Mouse (Mus musculus) adrenal gland, adult 18-20 months (tissue): ENCODE measurements around the gene Kif1c. TPM values are rescaled to one million over a fixed set of nuclear protein-coding genes. Genes with fewer than 3 reads are reported as not detected.
A peak's percentile ranks its signal among the peaks of the same experiment; 100 is the strongest.

ENCODE experiments used
- DNase-seq, 2 experiments: peaks; one replicate each; pipeline ENCODE4 v3.0.0; 2021 to 2022; ENCODE audit warnings: low spot score in 2 of 2
- long read RNA-seq, 2 experiments: library from polyadenylated mRNA; stranded (forward); transcript quantifications; one replicate each; pipeline ENCODE4 v2.0.0; 2021
- total RNA-seq, 2 experiments: library from RNA; stranded (reverse); gene quantifications; 1 replicate in 1 of 2; 2 replicates in 1 of 2; pipeline ENCODE4 v1.2.3; 2021

Kif1c gene
- total RNA-seq: 100 to 1,000 TPM; 153 to 212 TPM
- long read RNA-seq, experiment 1, full-length matches to known transcripts: 1 of 5 reads
- long read RNA-seq, experiment 1, partial matches to known transcripts: 2 of 5 reads
- long read RNA-seq, experiment 1, other reads (novel, unspliced or antisense): 2 of 5 reads
- long read RNA-seq, experiment 2, partial matches to known transcripts: 3 of 13 reads
- long read RNA-seq, experiment 2, other reads (novel, unspliced or antisense): 10 of 13 reads

DNA sequence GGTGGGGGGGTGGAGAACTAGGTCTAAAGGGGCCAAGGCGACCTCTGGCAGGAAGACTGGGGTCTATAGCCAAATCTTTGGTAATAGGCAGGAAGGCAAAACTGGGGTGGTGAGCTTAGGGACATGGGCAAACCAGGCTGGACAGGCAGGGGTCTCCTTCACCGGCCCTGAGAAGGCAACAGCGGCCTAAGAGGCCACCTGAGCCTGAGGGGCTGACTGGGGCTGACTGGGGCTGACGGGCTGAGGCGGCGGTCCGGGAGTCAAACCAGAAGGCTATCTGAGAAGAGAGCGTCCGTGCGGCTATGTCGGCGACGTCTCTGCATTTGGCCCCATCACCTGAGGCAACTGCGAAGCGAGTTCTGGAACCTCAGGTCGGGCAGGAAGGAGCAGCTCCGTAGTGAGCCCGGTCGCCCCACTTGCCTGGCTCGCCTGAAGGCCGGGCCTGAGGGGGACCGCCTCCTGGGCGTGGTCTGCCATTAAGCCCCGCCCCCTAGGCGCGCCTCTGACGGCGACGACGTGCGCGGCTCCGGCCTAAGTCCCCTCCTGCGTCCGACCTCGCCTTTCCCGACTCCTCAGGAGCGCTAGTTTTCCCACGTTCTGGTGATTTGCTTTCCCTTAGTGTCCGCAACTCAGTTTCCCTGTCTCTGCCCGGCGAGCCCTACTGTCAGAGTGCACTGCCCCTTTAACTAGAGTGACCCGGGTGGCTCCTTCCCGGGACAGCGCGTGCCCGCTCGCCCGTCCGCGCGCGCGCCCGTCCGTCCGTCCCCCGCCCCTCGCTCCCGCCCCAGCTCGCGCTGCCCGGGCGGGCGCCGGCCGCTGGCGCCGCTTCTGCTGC lies at the start of gene Kif1c, which contains the start of gene Inca1:
TSS of gene Kif1c (plus strand) at position 827 of the 835 bp plus-strand sequence.
TSS of gene Inca1 (minus strand) at position 434 of the 835 bp plus-strand sequence.
- DNase-seq: peak; percentile 97 to 98

DNA sequence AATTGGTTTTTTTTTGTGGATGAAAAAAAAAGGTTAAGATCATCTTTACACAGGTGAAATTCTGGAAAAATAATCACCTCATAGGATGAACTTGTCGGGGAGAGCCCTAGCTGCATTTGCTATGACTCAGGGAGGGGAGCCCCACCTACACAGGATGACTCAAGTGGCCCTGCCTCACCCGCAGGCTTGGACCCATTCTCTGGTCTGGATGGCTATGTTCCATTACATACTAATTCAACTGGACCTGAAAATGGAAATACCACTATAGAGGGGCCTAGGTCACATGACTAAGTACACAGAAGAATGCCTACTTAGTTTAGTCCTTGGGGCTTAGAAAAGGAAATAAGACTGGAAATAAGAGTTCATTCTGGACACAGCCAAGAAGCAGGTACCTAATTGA lies 49.0 kb upstream of the Kif1c start:
- DNase-seq: no peak

DNA sequence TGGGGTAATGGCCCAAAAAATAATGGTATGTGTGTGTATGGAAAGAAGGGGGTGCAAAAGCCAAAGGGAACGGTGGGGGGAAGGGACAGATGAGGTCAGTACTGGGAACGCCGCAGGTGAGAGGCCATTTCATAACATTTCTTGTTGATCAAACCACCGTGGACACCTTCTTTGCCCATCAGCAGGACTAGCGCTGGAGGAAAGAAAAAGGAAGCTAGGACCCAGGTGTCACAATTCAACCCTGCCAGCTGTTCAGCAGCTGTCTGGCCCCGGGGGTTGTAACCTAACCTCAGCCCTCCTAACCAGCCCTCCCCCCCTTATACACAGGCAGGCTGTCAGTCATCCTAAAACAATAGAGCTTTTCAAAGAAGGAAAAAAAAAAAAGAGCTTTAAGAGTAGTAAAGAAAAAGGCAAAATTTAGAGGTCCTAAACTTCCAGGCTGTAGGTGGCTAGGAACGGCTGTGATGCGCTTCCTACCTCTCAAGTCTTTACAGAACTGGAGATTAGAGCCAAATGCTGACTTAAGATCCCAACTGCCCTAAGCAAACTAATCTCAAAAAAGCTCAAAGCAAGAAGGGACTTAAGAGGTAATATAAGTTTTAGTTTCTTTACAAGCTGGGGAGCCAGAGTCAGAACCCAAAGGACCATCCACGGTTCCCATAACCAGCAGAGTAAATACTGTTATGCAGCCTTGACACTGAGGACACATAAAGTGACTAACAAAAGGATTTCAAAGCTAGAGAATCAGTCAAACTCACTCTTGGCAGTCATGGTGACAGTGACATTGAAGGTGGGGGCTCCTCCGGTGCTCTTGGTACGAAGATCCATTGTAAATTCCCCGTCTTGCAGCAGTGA lies 48.1 kb upstream of the Kif1c start:
- no peak for DNase-seq

DNA sequence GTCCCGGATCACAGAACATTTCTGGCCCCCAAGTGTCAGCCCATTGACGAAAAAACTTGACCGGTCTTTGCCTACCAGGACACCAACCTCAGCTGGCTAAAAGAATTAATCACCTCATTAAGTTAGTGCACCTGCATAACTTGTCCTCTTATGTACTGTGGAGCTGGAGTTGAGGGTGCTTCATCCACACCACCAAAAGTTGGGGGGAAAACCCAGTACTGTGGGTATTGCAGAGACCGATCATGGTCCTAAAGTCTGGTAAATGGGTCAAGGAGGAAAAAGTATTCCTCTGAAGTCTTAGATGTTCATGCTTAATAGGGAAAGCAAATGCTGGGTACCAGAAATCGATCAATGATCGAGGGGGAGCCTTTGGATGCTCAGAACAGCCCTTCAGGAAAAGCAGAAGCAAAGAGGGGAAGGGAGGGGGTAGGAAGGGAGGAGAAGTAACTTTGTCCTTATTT lies 47.4 kb upstream of the Kif1c start:
- no peak for DNase-seq

DNA sequence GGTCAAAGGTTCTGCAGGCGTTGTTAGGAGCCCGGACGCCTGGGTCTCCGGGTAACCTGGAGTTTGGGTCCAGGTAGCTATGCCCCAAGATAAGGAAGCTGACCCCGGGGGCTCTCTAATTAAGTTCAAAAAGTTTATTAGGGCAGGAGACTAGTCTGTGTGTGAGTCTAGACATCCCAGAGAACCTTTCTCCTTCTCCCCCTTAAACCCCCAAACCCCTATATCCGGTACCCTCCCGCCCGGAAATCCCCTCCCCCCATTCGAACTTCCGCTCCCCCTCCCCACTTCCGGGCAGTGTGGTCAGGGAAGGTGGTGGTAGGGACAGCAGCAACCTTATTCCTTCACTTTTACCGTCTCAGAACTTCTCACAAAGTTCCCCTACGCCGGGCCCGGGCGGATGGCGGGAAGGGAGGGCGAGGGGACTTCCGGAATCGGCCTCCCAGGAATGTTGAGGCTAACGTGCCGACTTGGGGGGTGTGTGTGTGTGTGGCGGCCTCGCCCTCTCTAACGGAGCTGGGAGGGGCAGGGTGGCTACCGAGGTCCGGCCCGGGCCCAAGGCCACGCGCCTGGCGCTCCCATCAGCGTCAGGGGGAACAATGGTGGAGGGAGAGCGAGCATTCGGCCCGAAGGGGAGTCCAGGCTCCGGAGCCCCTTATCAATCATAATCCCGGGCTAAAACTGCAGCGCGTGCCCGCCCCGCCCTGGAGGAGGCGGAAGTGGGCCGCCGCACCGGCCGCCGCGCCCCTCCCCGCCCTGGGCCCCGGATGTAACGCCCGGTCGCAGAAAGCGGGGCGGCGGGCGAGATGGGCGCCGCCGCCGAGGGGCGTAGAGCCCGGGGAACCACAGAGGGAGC lies 46.8 kb upstream of the Kif1c start:
- DNase-seq: peak; percentile 67 to 75

DNA sequence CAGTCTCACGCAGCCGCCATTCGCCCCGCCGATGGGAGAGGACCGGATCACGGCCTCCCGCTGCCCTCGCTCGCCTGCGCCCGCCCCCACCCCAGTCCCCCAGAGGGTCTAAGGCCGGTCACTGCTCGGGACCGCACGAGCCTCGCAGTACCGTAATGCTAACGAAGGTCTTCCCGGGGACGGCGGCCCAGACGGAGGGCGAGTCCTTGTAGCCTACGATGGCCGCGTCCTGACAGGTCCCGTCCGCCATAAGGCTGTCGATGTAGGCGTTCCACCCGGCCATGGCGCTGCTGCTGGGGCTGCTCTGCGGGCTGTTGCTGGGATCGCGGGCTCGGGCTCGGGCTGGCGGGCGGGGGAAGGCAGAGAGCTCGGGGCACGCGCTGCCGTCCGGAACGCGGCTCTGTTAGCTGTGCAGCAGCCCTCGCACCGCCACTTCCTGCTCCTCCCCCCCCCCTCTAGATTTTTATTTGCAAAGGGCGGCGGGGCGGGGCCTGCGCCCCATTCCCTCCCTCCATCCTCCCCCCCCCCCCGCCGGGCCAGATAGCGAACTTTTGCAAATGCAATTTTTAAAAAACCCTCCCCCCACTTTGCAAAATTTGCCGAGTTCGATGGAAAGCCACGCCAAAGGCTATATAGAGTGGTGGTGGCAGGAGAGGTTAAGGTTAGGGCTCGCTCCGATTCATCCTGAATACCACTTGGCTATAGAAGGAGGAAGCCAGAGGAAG lies 46.0 kb upstream of the Kif1c start, which contains the start of gene Pfn1:
TSS of gene Pfn1 (minus strand) at position 447 of the 725 bp plus-strand sequence.
- peak; percentile 74 to 77 for DNase-seq

DNA sequence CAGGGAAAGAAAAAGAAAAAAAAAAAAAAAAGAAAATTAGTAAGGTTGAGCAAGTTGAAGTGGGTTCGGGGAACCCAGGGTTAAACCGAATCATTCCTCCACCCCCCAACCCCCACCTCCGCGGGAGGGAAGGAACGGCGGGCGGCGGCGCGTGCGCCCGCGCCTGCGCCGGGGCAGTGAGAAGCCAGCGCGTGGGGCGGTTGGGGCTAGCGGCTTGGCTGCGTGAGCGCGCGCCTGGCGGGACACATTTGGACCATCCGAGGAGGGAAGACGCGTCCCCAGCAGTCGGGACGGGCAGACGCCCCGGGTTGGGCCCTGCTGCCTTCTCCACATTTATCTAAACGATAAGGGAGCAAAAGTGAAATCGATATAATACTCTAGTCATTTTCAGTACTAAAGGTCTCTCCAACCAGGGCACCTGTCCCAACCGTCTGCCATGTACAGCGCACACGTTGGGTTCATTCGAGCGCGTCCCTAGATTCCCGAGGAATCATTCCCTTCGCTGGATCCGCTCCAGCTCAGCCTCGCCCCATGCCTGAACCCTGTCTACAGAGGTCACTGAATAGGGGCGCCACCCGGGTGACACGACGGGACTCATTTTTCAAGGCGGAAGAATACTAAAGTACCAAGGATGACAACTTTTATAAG lies 45.3 kb upstream of the Kif1c start:
- peak; percentile 80 to 85 for DNase-seq

DNA sequence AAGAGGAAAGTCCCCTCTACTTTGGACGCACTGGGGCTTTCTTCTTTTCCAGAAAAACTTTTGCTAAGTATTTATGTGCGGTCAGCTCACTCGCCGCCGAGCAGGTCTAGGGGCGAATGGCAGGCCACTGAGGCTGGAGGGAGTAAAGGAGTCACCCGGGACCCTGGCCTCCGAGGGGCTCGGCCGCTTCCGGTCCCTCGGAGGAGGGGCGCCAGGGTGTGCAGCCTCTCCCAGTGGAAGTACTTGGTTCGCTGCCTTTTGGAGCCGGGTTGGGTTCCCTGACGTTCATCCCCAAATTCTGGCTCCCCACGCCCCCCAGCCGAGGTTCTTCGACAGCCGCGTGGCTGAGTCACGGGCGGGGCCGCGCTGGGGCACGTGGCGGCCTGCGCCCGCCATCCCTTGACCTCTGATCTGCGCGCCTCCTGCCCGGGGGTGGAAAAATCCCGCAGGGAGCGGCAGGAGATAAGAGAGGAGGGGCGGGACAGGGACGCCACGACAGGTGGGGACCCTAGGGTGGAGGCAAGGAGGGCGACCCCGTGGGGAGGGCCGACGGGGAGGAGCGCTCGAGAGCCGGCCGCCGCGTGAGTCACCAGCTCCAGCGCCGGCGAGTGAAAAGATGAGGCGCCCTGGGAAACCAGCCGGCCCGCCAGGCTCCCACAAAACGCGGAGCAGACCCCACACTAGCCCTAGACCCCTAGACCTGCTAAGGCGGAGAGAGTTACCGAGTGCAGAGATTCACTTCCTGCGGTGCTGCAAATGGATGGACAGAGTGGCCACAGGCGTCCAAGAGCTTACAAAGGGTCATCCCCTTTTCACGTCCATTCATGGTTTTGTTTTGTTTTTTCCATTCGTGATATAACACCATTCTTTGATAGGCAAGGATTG lies 44.5 kb upstream of the Kif1c start:
- peak; percentile 72 to 77 for DNase-seq

DNA sequence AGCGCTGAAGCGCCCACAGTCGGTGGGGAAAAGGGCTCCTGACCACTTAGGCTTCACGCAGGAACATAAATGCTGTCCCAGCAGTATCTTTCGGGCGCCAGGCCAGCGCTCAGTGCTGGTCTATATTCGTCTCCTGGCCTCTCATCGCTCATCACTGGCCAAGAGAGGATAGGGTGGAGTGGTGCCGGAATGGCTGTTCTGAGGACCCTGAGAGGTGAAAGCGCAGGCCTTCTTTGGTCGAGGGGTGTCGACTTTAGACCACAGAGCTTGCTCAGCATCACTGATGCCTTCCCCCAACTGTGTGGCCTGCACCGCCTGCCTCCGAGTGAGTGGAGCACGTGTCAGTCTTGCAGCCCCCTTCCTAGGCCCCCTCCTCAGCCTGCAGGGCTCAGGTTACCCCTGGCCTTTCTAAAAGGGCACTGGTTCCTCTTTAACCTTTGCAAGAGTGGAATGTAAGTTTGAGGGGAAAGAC lies 43.9 kb upstream of the Kif1c start:
- DNase-seq: no peak

DNA sequence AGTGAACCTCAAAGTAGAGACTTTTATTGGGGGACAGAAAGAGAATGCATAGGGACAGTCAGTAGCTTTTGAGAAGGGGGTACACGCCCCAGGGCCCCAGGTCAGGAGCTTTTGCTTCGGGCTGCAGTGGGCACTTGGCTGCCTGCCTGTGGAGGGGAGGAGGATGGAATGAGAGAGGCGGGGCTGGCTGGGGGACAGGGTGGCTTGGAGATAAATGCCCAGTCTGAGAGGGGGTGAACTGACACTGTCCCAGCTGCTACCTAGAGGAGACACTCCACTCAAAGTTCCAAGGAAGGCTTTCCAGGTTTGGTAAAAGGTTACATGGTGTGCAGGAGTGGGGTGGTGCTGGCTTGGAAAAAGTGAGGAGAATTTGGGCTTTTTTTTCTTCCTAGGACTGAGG lies 43.4 kb upstream of the Kif1c start, which contains the start of gene Eno3:
TSS of gene Eno3 (plus strand) at position 239 of the 400 bp plus-strand sequence.
- no peak for DNase-seq

DNA sequence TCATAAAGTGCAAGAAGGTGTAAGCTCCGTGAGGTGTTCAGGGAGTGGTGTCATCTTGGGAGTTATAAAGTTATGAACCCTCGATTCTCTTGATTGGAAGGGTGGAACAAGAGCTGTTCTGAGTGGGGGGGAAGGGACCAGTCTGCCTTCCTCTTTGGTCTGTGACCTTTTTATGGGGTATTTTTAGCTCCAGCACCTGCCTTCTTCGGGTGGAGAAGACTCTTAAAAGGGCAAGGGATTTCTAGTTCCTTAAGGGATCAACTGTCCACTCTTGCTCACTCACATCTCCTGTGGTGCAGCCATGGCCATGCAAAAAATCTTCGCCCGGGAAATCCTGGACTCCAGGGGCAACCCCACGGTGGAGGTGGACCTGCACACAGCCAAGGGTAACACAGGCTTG lies 42.8 kb upstream of the Kif1c start:
- no peak for DNase-seq

DNA sequence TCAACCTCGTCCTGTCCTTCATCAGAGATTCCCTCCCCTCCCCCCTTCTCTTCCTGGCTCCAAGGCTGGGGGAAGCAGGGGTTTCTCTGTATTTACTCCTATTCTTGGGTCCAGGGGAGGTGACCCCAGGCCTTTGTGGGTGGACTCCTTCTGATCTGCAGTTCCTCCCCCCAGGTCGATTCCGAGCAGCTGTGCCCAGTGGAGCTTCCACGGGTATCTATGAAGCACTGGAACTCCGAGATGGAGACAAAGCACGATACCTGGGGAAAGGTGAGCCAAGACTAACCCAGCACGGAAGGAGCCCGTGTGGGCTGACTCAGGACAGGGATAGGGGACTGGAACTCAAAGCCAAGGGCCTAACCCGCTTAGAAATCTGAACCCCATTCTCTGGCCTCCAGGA lies 42.4 kb upstream of the Kif1c start:
- no peak for DNase-seq

DNA sequence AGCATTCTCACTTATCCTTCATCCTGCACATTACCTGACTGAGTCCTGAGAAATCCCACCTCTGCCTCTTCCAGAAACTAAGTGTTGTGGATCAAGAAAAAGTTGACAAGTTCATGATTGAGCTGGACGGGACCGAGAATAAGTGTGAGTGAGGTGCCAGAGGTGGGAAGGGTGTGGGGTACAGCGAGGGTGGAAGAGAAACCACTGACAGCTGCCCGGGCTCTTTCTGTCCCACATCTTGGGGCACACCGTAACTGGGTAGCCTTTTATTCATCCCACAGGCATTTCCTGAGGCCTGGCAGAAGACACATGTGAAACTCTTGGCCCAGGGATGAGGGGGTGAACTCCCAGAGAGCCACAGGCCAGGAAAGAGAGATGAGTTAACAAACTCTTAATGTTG lies 41.8 kb upstream of the Kif1c start:
- no peak for DNase-seq

DNA sequence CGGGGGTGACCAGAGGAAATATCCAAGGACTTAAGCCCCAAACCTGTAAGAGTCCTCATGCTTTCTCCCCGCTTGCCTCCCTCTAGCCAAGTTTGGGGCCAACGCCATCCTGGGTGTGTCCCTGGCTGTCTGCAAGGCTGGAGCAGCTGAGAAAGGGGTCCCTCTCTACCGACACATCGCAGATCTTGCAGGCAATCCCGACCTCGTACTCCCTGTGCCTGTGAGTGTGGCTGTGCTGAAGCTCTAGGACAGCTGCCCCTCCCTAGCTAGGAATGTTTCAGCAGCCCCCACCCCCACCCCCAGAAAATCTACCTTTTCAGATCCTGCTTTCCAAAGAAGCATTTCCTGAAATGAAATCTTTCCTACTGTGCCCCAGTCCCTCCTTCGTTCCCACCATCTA lies 41.4 kb upstream of the Kif1c start:
- DNase-seq: no peak

DNA sequence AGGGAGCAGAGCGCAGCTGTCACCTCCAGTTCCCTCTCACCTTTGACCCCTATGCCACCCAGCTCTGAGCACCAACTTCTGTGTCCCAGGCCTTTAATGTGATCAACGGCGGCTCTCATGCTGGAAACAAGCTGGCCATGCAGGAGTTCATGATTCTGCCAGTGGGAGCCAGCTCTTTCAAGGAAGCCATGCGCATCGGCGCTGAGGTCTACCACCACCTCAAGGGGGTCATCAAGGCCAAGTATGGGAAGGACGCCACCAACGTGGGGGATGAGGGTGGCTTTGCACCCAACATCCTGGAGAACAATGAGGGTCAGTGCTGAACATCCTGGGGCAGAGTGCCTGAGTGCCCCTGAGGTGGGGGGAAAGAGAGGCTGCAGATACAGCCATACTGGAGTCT lies 39.8 kb upstream of the Kif1c start:
- no peak for DNase-seq

DNA sequence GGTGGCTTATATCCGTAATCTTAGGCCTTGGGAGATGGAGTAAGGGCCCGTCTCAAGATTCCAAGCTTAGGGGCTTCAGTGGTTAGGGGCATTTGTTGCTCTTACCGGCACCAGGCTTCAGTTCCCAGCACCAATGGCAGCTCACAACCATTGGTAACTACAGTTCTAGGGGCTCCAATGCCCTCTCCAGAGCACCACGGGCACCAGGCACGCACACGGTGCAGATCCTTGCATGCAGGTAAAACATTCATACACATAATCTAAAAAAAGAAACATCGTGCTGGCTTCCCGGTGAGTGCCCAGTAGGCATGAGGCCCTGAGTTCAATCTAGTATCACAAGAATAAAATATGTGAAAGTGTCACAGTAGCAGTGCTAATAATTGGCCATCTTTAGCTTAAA lies 37.2 kb upstream of the Kif1c start:
- DNase-seq: no peak

DNA sequence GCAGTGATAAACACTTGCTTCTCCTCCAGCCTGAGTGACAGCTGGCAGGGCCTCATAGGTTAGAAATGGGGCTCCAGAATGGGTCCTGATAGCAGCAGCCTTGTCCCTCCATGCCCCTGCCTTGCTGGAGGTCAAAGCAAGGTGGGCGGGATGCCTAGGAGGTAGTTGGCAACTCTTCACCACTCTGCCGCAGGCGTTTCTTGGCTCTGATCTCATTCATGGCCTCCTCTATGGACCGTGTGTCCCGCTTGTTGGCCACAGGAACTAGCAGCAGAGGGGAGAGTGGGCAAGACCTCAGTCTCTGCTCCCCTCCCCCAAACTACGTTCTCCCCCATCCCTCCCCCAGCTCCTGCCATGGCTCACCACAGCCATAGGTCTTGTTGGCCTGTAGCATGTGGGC lies 36.4 kb upstream of the Kif1c start:
- no peak for DNase-seq

DNA sequence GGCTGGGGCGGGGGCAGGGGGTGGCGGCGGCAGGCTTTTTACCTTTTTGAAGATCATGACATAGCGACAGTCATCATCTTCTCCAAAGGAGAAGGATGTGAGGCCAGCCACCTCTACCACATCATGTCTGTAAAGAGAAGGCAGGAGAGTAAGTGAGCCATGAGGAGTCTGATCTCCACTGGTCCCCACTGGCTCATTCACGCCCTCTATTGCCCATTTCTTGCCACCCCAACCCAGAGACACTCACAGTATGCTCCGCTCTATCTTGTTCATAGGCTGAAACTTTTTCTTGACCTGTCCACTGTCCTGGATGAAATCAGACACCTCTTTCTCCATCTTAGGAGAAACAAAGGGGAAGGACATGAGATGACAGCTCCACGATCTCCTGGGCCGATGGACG lies 35.6 kb upstream of the Kif1c start:
- no peak for DNase-seq
